Mouse (Mus musculus) CH12.LX (cell line): ENCODE measurements around the gene Gsdma3. TPM values are rescaled to one million over a fixed set of nuclear protein-coding genes. Genes with fewer than 3 reads are reported as not detected.
A peak's percentile ranks its signal among the peaks of the same experiment; 100 is the strongest.

ENCODE experiments used
- DNase-seq: peaks from one replicate; pipeline ENCODE4 v3.0.0-alpha.2; 2013; ENCODE audit errors: extremely low read depth
- H3K27ac ChIP-seq: 2 replicates; pipeline ENCODE4 v1.5.1; 2012; ENCODE audit warnings: low read depth, mild to moderate bottlenecking, control low read depth, moderate library complexity; ENCODE audit not compliant: insufficient read depth
- H3K27me3 ChIP-seq: replicated peaks from 2 replicates; pipeline ENCODE3; 2012; ENCODE audit warnings: inconsistent platforms
- H3K36me3 ChIP-seq, 2 experiments: replicated peaks in 1 of 2; 2 replicates each; pipeline versions ENCODE3 to v1.6.1; 2012; ENCODE audit warnings: inconsistent platforms in 1 of 2, low read length in 1 of 2, mild to moderate bottlenecking in 1 of 2, mixed read lengths in 1 of 2, moderate library complexity in 1 of 2; ENCODE audit not compliant: control insufficient read depth in 1 of 2, insufficient read depth in 1 of 2
- H3K4me1 ChIP-seq, 2 experiments: 2 replicates each; pipeline ENCODE4 v1.6.1; 2012; ENCODE audit warnings: inconsistent platforms in 1 of 2, moderate library complexity in 1 of 2; ENCODE audit not compliant: insufficient read depth in 2 of 2, control insufficient read depth in 1 of 2
- H3K4me2 ChIP-seq: 2 replicates; pipeline ENCODE4 v1.6.1; 2012; ENCODE audit warnings: low read depth, mild to moderate bottlenecking, control low read depth; ENCODE audit not compliant: poor library complexity, insufficient read depth, severe bottlenecking
- H3K4me3 ChIP-seq, 3 experiments: fragments of 150-350 bp in 1 of 3; sonication (generic) in 1 of 3; replicated peaks in 1 of 3; 2 replicates each; pipeline versions ENCODE3 to v1.5.1; 2011 to 2012; ENCODE audit warnings: low read depth in 2 of 3, low read length in 2 of 3, mild to moderate bottlenecking in 2 of 3, moderate library complexity in 2 of 3, control low read depth in 1 of 3, improper control_type of control experiment in 1 of 3, inconsistent platforms in 1 of 3, mixed read lengths in 1 of 3; ENCODE audit not compliant: poor library complexity in 1 of 3
- H3K79me2 ChIP-seq: replicated peaks from 2 replicates; pipeline ENCODE4 v1.6.1; 2012; ENCODE audit warnings: mild to moderate bottlenecking, moderate library complexity; ENCODE audit not compliant: control insufficient read depth, poor library complexity, insufficient read depth, severe bottlenecking; ENCODE audit errors: extremely low read depth
- H3K9ac ChIP-seq: 2 replicates; pipeline ENCODE4 v1.6.1; 2012; ENCODE audit warnings: low read depth, mild to moderate bottlenecking, control low read depth, moderate library complexity; ENCODE audit not compliant: insufficient read depth
- H3K9me3 ChIP-seq: replicated peaks from 2 replicates; pipeline ENCODE3; 2012; ENCODE audit warnings: low read length, inconsistent platforms, mixed read lengths
- BHLHE40 ChIP-seq: IDR thresholded peaks from 2 replicates; pipeline ENCODE4 v1.6.1; 2011; ENCODE audit warnings: mild to moderate bottlenecking, low read depth, low read length, improper control_type of control experiment
- CHD2 ChIP-seq: IDR thresholded peaks from 2 replicates; pipeline ENCODE4 v1.6.1; 2011; ENCODE audit warnings: low read length, improper control_type of control experiment
- CTCF ChIP-seq, 2 experiments: IDR thresholded peaks in 1 of 2; conservative IDR thresholded peaks in 1 of 2; 2 replicates each; pipeline ENCODE4 v1.5.1; 2011 to 2012; ENCODE audit warnings: low read depth in 2 of 2, low read length in 2 of 2, improper control_type of control experiment in 1 of 2, inconsistent platforms in 1 of 2, mild to moderate bottlenecking in 1 of 2, moderate library complexity in 1 of 2
- E2F4 ChIP-seq: IDR thresholded peaks from 2 replicates; pipeline ENCODE4 v1.6.1; 2011; ENCODE audit warnings: low read depth, low read length, improper control_type of control experiment; ENCODE audit not compliant: insufficient replicate concordance
- EP300 ChIP-seq: IDR thresholded peaks from 2 replicates; pipeline ENCODE4 v1.6.1; 2011; ENCODE audit warnings: low read length, improper control_type of control experiment
- GABPA ChIP-seq: IDR thresholded peaks from 2 replicates; pipeline ENCODE4 v1.6.1; 2012; ENCODE audit warnings: low read depth, low read length, improper control_type of control experiment, inconsistent platforms; ENCODE audit not compliant: insufficient replicate concordance
- HCFC1 ChIP-seq: IDR thresholded peaks from 2 replicates; pipeline ENCODE4 v1.6.1; 2012; ENCODE audit warnings: low read depth, mild to moderate bottlenecking, inconsistent platforms, low read length, improper control_type of control experiment
- IRF4 ChIP-seq: IDR thresholded peaks from 2 replicates; pipeline ENCODE4 v1.6.1; 2014; ENCODE audit warnings: low read depth, mild to moderate bottlenecking, inconsistent platforms, low read length, improper control_type of control experiment
- JUND ChIP-seq: conservative IDR thresholded peaks from 2 replicates; pipeline ENCODE4 v1.6.1; 2011; ENCODE audit warnings: low read depth, low read length, improper control_type of control experiment
- MAX ChIP-seq: IDR thresholded peaks from 2 replicates; pipeline ENCODE4 v1.6.1; 2011; ENCODE audit warnings: low read length, improper control_type of control experiment
- MAZ ChIP-seq: IDR thresholded peaks from 2 replicates; pipeline ENCODE4 v1.6.1; 2012; ENCODE audit warnings: low read depth, mild to moderate bottlenecking, inconsistent platforms, low read length, improper control_type of control experiment, moderate library complexity
- MXI1 ChIP-seq: IDR thresholded peaks from 2 replicates; pipeline ENCODE4 v1.6.1; 2011; ENCODE audit warnings: mild to moderate bottlenecking, low read depth, low read length, improper control_type of control experiment
- NRF1 ChIP-seq: IDR thresholded peaks from 2 replicates; pipeline ENCODE4 v1.6.1; 2014; ENCODE audit warnings: low read depth, mild to moderate bottlenecking, inconsistent platforms, low read length, improper control_type of control experiment, moderate library complexity
- PAX5 ChIP-seq: IDR thresholded peaks from 2 replicates; pipeline ENCODE4 v1.6.1; 2012; ENCODE audit warnings: low read length, inconsistent platforms, mixed read lengths
- POLR2A ChIP-seq: IDR thresholded peaks from 2 replicates; pipeline ENCODE4 v1.6.1; 2011; ENCODE audit warnings: low read depth, mild to moderate bottlenecking, improper control_type of control experiment, low read length
- RAD21 ChIP-seq: IDR thresholded peaks from 2 replicates; pipeline ENCODE4 v1.6.1; 2011; ENCODE audit warnings: low read depth, mild to moderate bottlenecking, low read length, improper control_type of control experiment, moderate library complexity
- RCOR1 ChIP-seq: conservative IDR thresholded peaks from 2 replicates; pipeline ENCODE4 v1.6.1; 2012; ENCODE audit warnings: low read depth, mild to moderate bottlenecking, inconsistent platforms, low read length, improper control_type of control experiment
- SMC3 ChIP-seq: IDR thresholded peaks from 2 replicates; pipeline ENCODE4 v1.6.1; 2011; ENCODE audit warnings: low read depth, low read length, improper control_type of control experiment
- TCF12 ChIP-seq: IDR thresholded peaks from 2 replicates; pipeline ENCODE4 v1.6.1; 2014; ENCODE audit warnings: low read depth, mild to moderate bottlenecking, inconsistent platforms, low read length, improper control_type of control experiment
- UBTF ChIP-seq: IDR thresholded peaks from 2 replicates; pipeline ENCODE4 v1.6.1; 2012; ENCODE audit warnings: low read depth, mild to moderate bottlenecking, inconsistent platforms, low read length, improper control_type of control experiment, moderate library complexity
- USF1 ChIP-seq: IDR thresholded peaks from 2 replicates; pipeline ENCODE4 v1.6.1; 2014; ENCODE audit warnings: low read depth, mild to moderate bottlenecking, inconsistent platforms, low read length, improper control_type of control experiment
- ZKSCAN1 ChIP-seq: IDR thresholded peaks from 2 replicates; pipeline ENCODE4 v1.6.1; 2012; ENCODE audit warnings: low read depth, inconsistent platforms, low read length, improper control_type of control experiment, borderline replicate concordance
- dilution Hi-C: fragments of 300-500 bp; cut with MboI; formaldehyde crosslinking; loops from 2 replicates; pipeline ENCODE4 v1.14.3; 2020; ENCODE audit warnings: low sequenced_read_pairs; ENCODE audit not compliant: extremely low pct_unique_long_range_greater_than_20kb, extremely low pct_ligation_motif_present
- in situ Hi-C: fragments of 300-500 bp; cut with MboI; formaldehyde crosslinking; loops from 3 replicates; pipeline ENCODE4 v1.14.3; 2019; ENCODE audit warnings: low sequenced_read_pairs, low pct_ligation_motif_present, low pct_unique_long_range_greater_than_20kb, mixed read lengths
- polyA plus RNA-seq: library from polyadenylated mRNA; unstranded; fragments of >175 nt; gene quantifications from 2 replicates; pipeline ENCODE4 v1.2.1, GENCODE M21; 2012; ENCODE audit warnings: low read depth; ENCODE audit not compliant: insufficient read length
- total RNA-seq, 2 experiments: library from RNA; depleted of rRNA; stranded (reverse); fragments of 300-350 nt in 1 of 2; fragments of >200 nt in 1 of 2; gene quantifications; 2 replicates each; pipeline ENCODE4 v1.2.3; 2012 to 2014

Gsdma3 gene
- total and polyA plus RNA-seq, 3 experiments, result not detected

DNA sequence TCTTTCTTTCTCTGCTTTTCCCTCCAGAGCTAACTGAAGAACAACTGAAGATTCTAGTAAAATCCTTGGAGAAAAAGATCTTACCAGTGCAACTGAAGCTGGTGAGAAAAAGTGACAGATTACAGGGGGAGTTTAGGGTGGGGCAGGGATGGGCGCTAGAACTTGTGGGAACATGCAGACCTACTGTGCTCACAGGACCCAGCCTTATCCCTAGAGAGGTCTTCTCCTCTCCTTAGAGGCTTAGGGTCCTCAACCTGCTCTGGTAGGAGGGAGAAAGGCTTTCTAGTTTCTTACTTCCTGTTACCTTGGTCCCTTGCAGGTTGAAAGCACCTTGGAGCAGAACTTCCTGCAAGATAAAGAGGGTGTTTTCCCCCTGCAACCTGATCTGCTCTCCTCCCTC, 11.3 kb downstream of the Gsdma3 start:
- H3K4me3 ChIP-seq, result no peak overlapping the region
- peaks cover 5 to 14% of the 10 kb centered on the region in 2 experiments for H3K4me1 ChIP-seq
- H3K27ac ChIP-seq, result no peak overlapping the region
- in situ Hi-C loops, result loop anchor here (25.0 kb wide), 1 partner anchor 300 kb away; the partner anchor contains the start of genes Neurod2 and Ppp1r1b
- DNase-seq, result no peak
- no peak for TF ChIP-seq BHLHE40
- TF ChIP-seq PAX5, result no peak
- no peak for TF ChIP-seq NRF1
- TF ChIP-seq ZKSCAN1, result peak; percentile 63; the same call in 1 of the 2 replicates
- no peak for TF ChIP-seq CHD2
- H3K9me3 ChIP-seq, result peaks cover 9% of the 10 kb centered on the region
- no peak overlapping the region for H3K4me2 ChIP-seq
- H3K9ac ChIP-seq, result no peak overlapping the region
- H3K79me2 ChIP-seq, result no peaks in the 10 kb centered on the region
- H3K36me3 ChIP-seq, result no peaks in the 10 kb centered on the region
- dilution Hi-C loops, result no loop called here
- peaks cover 47% of the 10 kb centered on the region for H3K27me3 ChIP-seq

DNA sequence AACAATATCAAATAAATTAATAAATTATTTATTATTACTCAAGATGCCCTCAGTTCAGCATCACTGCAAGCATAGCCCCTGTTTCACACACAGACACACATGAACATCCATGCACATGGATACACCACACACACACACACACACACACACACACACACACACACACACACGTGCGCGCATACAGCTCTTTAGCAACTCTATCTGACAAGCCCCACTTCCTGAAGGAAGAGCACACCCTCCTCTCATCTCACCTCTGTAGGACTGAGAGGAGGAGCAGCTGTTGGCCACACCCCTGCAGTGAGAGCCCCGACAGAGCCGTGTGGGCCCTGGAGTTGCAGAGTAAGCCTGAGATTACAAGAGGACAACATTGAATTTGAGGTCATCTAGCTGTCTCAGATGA, 13.9 kb downstream of the Gsdma3 start:
- H3K4me1 ChIP-seq, result peaks cover 5 to 12% of the 10 kb centered on the region in 2 experiments
- dilution Hi-C loops (no loop called here), in situ Hi-C loops (loop anchor here (25.0 kb wide), 1 partner anchor 303 kb away; the partner anchor contains the start of genes Neurod2 and Ppp1r1b)
- H3K4me3 ChIP-seq, result no peak overlapping the region
- no peak for TF ChIP-seq CTCF (conservative IDR thresholded peaks at IDR 0.05 in 1 of 2, IDR thresholded peaks at IDR 0.05 in 1 of 2; ENCODE audit: low read depth in 2 of 2, low read length in 2 of 2)
- no peak for TF ChIP-seq NRF1
- TF ChIP-seq PAX5, result no peak
- TF ChIP-seq JUND, result no peak
- TF ChIP-seq USF1, result no peak
- TF ChIP-seq RAD21, result no peak
- TF ChIP-seq TCF12, result no peak
- TF ChIP-seq SMC3, result no peak
- TF ChIP-seq E2F4, result no peak
- TF ChIP-seq MAX, result no peak
- TF ChIP-seq HCFC1, result no peak
- TF ChIP-seq EP300, result no peak
- TF ChIP-seq IRF4, result no peak
- TF ChIP-seq MAZ, result no peak
- no peak for TF ChIP-seq MXI1
- no peak for TF ChIP-seq GABPA
- TF ChIP-seq POLR2A, result no peak
- TF ChIP-seq RCOR1, result no peak
- TF ChIP-seq UBTF, result no peak
- H3K9ac ChIP-seq, result no peak overlapping the region
- DNase-seq, result no peak
- H3K36me3 ChIP-seq, result no peaks in the 10 kb centered on the region
- peaks cover 47% of the 10 kb centered on the region for H3K27me3 ChIP-seq
- H3K9me3 ChIP-seq, result peaks cover 9% of the 10 kb centered on the region
- no peaks in the 10 kb centered on the region for H3K79me2 ChIP-seq
- H3K4me2 ChIP-seq, result no peak overlapping the region
- no peak overlapping the region for H3K27ac ChIP-seq
